Mouse (Mus musculus): Measurements from ENCODE around the gene Tmem51.

Tmem51 gene

GRCm38 (mm10) chr4:142084131-142084899, at the start of gene Tmem51:
Gene Tmem51, minus strand, starts transcription at chr4:142084304.
- DNase-seq: peak; percentile 36

GRCm38 (mm10) chr4:142130162-142130561, 46.1 kb upstream of the Tmem51 start:
- no peak for DNase-seq

GRCm38 (mm10) chr4:142127275-142127788, 43.2 kb upstream of the Tmem51 start:
- no peak for DNase-seq

DNA sequence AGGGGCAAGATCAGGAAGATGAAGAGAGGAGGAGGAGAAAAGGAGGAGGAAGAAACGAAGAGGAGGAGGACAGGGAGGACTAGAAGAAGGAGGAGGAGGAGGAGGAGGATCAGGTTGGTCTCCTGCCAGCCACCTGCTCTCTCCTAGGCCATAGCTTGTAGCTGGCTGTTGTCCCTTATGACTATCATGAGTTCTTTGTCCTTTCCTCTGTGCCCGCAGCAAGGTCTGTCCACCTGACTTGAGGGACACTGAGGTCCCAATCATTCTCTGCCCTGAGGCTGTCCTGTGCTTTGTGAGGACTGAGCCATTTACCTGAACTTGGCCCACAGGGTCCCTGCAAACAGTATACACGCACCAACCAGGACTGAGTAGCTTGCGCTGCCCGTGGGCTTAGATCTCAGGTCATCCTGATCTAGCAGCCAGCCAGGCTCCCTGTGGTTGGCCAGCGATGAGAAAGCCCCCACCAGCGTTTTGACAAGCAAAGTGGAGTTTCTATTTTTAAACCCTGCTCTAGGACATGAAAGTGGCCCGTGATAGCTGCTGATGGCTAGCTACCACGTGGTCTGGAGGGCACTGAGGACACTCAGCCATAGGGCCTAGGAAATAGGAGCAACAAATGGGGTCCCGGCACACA, 42.7 kb upstream of the Tmem51 start:
- no peak for DNase-seq

- no peak for DNase-seq
Measured at GRCm38 (mm10) chr4:142121164-142121563, 37.1 kb upstream of the Tmem51 start.

DNA sequence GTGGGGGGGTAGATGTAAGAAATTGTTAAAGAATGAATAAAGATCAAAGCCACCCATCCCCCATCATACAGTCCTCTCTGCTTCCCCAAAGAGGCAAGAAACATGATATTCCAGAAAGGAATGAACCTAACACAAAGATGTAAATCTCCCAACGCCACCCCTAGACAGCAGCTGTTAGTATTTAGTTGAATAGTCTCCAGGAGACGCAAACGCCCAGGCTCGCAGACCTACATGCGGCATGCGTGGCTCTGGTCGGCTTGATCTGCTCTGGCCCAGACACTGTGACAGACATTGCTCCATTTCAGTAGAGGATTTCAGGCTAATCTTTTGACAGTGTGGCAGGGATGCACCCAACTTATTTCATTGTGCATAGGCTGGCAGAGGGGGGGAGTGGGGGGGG, 34.4 kb upstream of the Tmem51 start:
- DNase-seq: no peak

DNA sequence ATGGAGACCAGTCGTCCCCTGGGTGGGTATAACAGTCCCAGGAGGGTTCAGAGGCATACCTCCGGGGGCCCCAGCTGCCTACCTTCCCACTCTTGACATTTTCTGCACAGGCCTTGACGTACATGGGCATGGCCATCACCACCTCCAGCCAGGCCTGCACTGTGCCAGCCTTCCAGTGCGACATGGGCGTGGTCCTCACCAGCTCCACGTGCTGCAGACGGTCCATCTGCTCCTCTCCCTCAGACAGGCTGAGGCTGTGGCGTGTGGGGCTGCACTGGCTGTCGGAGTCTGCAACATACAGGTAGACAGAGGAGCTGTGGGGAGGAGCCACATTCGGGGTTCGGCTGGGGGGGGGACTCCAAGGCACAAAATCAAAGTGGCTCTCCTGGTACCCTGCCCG, 33.9 kb upstream of the Tmem51 start:
- DNase-seq: no peak

DNA sequence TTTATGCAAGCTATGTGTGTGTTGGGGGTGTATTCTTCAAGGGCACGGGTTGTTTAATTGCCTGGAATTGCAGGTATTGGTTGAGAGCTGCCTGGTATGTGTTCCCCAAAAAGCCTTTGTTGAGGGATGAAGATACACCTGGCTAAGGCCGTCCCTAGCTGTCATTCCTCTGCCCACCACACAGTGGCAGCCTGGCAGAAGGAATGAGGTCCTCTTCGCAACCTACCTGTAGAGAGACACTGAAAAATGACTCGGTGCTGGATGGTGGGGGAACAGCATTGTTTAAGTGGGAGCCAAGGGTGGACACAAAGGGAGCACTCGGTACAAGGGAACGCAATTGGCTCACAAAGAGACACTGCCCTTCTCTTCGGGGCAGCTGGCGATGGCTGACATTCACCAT, 29.2 kb upstream of the Tmem51 start:
- DNase-seq: peak; percentile 29

DNA sequence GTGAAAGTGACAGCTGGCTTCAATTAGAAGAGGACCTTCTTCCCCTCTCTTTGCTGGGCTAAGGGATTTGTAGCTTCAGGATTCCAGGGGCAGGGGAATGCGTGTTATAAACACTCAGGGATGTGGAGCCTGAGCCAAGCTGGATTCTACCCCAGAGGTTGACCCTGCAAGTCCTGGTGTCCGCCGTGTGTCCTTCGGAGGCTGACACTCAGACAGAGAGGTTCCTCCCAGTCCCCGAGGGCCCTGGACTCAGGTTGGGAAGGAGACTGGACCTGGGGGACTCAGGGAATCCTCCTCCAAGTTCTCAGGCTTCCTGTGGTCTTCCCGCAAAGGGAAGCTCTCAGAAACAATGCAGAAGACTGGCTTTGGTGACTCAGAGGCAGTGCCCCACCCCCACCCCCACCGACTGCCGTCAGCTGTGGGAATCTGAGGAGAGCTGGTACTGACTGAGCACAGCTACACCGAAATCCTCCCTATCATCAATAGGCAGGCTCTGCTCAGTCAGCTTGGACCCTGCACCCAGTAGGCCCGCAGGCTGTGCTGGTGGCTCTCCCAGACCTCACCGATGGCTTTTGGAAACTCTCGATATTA, 19.1 kb upstream of the Tmem51 start:
- no peak for DNase-seq

DNA sequence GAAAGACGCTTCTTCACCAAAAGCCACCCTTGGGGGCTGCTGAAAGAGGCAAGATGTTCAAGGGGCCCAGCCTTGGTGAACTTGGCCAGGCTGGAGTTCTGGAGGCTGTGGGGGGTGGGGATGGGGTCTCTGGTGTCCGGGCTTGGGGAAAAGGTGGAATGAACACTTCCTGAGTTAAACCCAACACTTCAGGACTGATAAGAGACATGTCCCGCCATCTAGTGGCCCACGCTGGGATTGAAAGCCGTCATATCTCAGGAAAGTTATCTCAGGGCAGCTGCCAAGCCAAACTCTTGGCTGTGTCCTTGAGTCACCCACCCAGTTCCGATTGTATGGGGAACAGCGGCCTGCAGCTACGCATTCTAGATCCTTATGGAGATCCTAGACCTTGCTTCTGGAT, 14.2 kb upstream of the Tmem51 start:
- peak; percentile 46 for DNase-seq

DNA sequence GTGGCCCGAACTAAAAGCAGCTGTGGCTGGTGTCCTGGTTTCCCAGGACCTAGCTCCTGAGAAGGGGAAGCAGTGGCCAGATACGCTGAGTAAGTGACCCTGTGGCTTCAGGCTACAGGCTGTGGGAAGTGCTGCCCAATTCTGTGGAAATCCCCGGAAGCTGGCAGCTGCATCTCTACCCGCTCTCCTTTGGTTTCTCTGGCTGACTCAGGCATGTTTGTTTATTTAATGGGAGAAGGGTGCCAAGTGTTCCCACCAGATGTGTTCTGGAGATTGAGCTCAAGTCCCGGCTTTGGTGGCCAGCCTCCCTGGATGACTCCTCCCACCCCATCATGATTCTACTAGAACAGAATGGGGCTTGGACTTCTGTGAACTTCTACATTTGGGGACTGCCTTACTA, 13.8 kb upstream of the Tmem51 start:
- no peak for DNase-seq

DNA sequence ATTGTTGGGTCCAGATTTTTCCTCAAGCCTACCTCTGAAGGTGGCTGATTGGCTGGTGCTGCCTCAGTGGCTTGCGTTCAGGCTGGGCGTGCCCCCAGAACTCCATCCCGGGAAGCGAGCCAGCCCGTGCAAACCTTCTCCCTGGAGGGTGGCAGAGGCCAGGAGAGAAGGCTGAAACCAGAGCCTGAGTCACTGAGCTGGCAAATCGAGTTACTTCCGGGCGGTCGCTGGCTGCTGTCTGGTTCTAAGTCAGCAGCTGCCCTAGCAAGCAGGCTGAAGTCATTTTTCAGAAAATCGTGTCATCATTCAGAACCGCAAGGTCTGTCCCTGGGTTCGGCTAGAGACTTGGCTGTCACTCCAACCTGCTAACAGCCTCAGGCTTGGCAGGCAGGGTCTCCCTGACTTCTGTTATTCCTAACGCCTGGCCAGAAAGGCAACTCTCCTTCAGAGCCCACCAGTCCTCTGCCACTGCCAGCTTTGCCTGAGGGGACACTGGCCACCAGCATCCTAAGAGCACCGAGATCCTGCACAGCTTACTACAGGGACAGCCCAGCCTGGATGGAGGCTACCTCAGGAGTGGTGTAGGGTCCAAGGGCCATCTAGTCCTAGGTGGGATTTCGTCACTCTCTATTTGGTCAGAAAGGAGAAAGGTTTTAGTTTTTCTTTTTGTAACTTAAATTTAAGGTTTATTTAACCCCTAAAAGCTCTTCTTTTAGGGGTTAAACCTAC, 11.6 kb upstream of the Tmem51 start:
- DNase-seq: no peak

DNA sequence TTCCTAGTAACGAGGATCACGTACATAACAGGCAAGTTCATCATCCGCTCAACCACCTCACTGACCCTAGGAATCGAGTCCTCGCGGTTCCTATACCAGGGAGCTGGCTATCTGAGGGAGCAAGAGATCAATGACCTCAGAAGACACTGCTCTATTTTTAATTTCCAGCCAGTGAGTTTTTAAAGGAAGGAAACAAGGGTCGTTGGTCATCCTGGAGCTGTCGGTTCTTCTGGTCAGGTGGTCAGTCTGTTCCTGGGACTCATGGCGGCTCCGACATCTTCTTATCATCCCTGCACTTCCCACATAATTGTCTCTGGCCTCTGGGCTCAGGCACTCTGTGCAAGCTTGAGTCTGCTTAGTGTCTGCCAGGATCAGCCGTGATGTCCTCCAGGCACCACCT, 10.3 kb upstream of the Tmem51 start:
- no peak for DNase-seq

DNA sequence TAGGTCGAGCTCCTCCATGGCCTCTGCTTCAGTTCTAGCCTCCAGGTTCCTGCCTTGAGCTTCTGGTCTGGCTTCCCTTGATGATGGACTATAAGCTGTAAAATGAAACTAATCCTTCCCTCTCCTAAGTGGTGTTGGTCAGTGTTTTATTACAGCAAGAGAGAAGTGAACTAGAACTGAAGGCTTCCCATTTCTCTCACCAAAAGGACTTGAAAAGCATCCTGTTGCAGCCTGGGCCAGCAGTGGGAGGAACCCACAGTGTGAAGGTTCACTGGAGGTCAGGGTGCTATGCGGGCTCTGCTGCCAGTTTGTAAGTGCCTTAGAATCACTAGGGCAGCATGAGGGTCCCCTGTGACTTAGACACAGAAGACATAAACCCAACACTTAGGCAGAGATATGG, 7.0 kb upstream of the Tmem51 start:
- no peak for DNase-seq

DNA sequence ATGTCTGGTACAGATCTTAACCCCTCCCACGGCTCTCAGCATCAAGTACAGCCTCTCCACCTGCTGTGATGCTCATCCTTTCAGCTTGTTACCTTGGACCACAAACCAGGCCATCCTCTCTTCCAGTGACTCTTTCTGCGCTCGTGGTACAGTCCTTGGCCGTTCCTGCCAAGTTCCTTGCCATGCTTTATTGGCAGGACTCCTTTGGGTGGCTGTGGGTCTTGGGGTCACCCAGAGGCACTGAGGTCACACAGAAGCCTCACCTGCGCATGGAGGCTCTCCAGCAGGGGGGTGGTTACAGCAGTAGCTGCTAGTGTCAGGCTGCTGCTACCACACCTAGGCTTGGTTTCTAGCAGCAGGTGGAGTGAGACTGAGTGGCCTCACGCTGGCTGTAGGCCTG, 5.9 kb upstream of the Tmem51 start:
- DNase-seq: no peak

GRCm38 (mm10) chr4:142088836-142089235, 4.7 kb upstream of the Tmem51 start:
- DNase-seq: no peak

DNA sequence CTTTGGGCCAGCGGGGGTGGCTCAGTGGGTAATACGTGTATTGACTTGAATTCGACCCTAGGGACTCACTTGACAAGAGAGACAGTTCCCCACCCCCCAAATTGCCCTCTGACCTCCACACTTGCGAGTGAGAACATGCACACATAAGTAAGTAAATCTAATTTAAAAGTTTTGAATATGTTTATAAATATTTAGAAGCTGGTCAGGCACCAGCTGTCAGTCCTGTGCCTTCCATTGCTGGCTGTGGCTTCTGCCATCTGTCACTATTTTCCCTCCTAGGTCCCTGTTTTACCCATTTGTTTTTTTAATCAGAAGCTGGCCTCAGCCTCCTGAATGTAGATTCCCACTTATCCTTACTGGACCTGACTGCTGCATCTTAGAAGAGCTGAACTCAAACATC, 4.3 kb upstream of the Tmem51 start:
- no peak for DNase-seq

DNA sequence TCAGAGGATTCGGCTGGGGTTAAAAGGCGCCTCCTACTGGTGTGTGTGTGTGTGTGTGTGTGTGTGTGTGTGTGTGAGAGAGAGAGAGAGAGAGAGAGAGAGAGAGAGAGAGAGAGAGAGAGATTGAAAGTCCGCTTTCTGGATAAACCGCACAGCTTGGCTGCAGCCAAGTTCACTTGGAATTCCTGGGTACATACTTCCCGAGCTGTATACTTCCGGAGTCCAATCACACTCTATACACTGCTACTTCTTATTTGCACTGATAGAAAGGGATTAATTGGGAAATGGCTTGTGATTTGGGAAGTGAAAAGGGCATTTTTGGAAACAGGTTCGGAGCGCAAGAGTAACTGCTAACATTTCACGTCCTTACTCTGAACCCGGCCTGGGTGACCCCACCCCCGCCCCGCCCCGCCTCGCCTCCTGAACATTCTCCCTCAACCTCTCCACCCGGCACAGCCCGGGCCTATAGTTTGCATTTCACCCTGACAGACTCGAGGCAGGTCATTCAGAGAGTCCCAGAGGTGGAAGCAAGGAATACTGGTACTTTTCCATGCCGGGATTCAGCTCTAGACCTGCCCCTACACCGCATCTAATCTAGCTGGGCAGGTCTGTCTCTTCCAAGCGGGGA, 946 bp upstream of the Tmem51 start:
- no peak for DNase-seq

DNA sequence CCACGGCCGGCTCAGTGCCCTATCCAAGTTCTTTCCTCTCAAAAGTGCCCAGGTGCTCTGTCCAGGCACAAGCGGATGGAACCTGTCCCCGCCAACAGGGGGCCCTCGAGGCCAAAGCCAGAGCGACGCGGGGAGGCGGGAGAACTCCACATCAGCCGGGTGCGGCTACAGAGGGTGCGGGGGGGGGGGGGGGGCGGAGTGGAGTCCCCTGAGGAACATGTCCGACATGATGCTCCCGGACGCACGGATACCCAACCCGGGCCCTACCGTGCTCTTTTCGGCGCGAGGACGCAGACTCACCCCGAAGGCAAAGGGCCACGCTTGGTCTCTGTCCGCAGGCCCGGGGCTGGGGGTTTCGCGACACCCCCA, 358 bp downstream of the Tmem51 start:
- DNase-seq: peak; percentile 43

DNA sequence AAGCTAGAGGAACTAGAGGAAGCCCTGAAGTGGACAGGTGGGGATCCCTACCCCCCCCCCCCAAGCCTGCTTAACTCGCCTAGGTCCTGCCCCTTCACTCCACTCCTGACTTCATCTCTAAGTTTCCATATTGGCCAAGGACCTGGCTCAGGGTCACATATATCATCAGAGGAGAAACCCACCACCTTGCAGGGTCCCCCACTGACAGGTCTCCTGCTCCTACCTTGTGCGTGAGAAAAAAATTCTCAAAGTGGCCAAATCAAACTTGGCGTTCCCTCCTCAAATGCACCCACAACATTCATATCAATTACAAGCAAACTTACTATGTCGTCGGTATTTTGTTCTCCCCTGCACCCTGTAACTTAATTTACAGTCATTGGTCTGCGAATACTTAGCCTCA, 911 bp downstream of the Tmem51 start:
- no peak for DNase-seq

DNA sequence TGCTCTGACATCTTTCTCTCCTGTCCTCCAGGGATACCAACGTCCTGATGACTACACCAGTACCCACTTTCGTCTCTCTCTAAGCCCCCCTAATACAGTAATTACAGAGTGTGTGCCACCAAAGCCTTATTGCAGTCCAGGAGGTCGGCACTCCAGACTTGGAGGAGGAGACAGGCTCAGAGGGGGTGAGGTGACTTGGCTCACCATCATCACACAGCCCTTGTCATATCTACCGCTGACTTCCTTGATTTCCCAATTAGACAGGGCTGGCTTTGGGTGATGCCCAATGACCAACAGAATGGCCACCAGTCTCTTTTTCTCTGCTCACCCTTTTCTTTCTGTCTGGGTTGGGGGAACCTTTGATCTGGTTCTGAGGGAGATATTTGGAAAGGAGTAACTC, 1.4 kb downstream of the Tmem51 start:
- no peak for DNase-seq

DNA sequence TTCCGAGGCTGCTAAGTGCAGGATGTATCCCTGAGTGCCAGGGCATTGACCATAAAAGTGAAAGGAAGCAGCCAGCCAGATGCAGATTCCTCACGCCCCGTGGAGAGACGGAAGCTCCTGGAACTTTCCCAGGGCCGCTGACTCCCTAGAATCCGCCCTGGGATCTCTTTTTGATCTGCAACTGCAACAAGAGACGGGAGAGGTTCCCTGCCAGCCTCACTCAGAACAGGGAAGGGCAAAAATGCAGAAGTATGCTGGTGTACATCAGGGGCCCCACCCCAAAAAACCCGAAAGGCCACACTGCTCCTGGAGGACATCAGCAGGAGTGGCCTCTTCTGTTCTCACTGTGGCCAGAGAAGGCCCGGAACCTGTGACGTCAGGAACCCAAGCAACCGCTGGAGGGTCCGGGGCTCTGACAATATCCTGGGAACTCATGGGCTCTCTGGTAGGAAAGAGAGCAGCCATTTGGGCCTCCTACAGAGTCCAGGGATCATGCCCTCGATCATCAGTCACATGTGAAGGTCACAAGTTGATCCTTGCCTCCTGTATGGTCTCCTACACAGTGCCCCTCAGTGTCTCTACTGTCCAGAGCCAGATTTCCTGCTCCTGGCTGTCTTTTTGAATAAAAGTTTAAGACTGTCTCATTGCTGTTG, 2.3 kb downstream of the Tmem51 start:
- DNase-seq: no peak

Measured in thymus, postnatal 25 days (tissue).